Mouse (Mus musculus) adrenal gland, postnatal 14 days (tissue): ENCODE measurements around the gene Chrne. TPM values are rescaled to one million over a fixed set of nuclear protein-coding genes. Genes with fewer than 3 reads are reported as not detected.
"Not testable (repeated sequence)": the region's sequence is repeated elsewhere in the genome, so short reads cannot be mapped to it uniquely, and the experiment has no call there.

ENCODE experiments used
- DNase-seq: peaks from one replicate; pipeline ENCODE4 v3.0.0; 2021; ENCODE audit warnings: mixed read lengths
- total RNA-seq: library from RNA; stranded (reverse); gene quantifications from 2 replicates; pipeline ENCODE4 v1.2.3, GENCODE M21; 2021

Gene Chrne
- total RNA-seq, 1 experiment from 2014 or later, result not detected

GRCm38 (mm10) chr11:70583775-70584174 lies 35.2 kb downstream of the Chrne start:
- no peak for DNase-seq

- DNase-seq, result no peak
Measured at GRCm38 (mm10) chr11:70583022-70583714, 35.8 kb downstream of the Chrne start.

- no peak for DNase-seq
Measured at GRCm38 (mm10) chr11:70582196-70582595, 36.8 kb downstream of the Chrne start.

GRCm38 (mm10) chr11:70580921-70581320 lies 38.1 kb downstream of the Chrne start:
- DNase-seq, result no peak

- no peak for DNase-seq
Measured at GRCm38 (mm10) chr11:70580358-70580720, 38.7 kb downstream of the Chrne start.

- peak; percentile 43 for DNase-seq
Measured at GRCm38 (mm10) chr11:70579710-70580357, 39.2 kb downstream of the Chrne start.

- DNase-seq, result no peak
Measured at GRCm38 (mm10) chr11:70578962-70579361, 40.1 kb downstream of the Chrne start.

- DNase-seq, result no peak
Measured at GRCm38 (mm10) chr11:70577201-70577600, 41.8 kb downstream of the Chrne start.

GRCm38 (mm10) chr11:70573872-70574271 lies 45.1 kb downstream of the Chrne start:
- no peak for DNase-seq

- DNase-seq, result no peak
Measured at GRCm38 (mm10) chr11:70572348-70572902, 46.6 kb downstream of the Chrne start.

GRCm38 (mm10) chr11:70571641-70572040 lies 47.4 kb downstream of the Chrne start:
- DNase-seq, result no peak

- DNase-seq, result not testable (repeated sequence)
Measured at GRCm38 (mm10) chr11:70570614-70571013, 48.4 kb downstream of the Chrne start.

- DNase-seq, result no peak
Measured at GRCm38 (mm10) chr11:70566586-70566985, 52.4 kb downstream of the Chrne start.

Other genes starting within 250 kb of the Chrne start
- gene Pelp1, start 209.2 kb downstream of the Chrne start, total RNA-seq, result 23.2 and 28.9 TPM in 2 replicates
- 17.5 and 32.6 TPM in 2 replicates for gene Arrb2, start 186.6 kb downstream of the Chrne start, total RNA-seq
- gene Med11, start 167.3 kb downstream of the Chrne start, total RNA-seq, result 18.1 and 23.3 TPM in 2 replicates
- 1.3 and 1.5 TPM in 2 replicates for gene Zmynd15, start 159.8 kb downstream of the Chrne start, total RNA-seq
- gene Cxcl16, start 159.2 kb downstream of the Chrne start, total RNA-seq, result 4.0 and 6.0 TPM in 2 replicates
- gene Tm4sf5, start 114.0 kb downstream of the Chrne start, total RNA-seq, result not detected in 2 replicates
- gene Vmo1, start 104.6 kb downstream of the Chrne start, total RNA-seq, result not detected in 2 replicates
- gene Gltpd2, start 100.0 kb downstream of the Chrne start, total RNA-seq, result 0.45 and 7.9 TPM in 2 replicates
- gene Psmb6, start 93.8 kb downstream of the Chrne start, total RNA-seq, result 233 and 258 TPM in 2 replicates
- not detected in 2 replicates for gene Gm40193, start 86.3 kb downstream of the Chrne start, total RNA-seq
- 8.5 and 10.9 TPM in 2 replicates for gene Pld2, start 79.2 kb downstream of the Chrne start, total RNA-seq
- 52.5 and 58.5 TPM in 2 replicates for gene Mink1, start 56.3 kb downstream of the Chrne start, total RNA-seq
- gene 4930544D05Rik, start 3.4 kb downstream of the Chrne start, total RNA-seq, result not detected in 2 replicates
- gene Gp1ba, start 19.9 kb upstream of the Chrne start, total RNA-seq, result 0.49 and 0.56 TPM in 2 replicates
- gene Rnf167, start 28.0 kb upstream of the Chrne start, total RNA-seq, result 69.6 and 88.5 TPM in 2 replicates
- gene Slc25a11, start 28.3 kb upstream of the Chrne start, total RNA-seq, result 175 and 184 TPM in 2 replicates
- gene Pfn1, start 35.4 kb upstream of the Chrne start, total RNA-seq, result 807 and 918 TPM in 2 replicates
- gene Eno3, start 38.0 kb upstream of the Chrne start, total RNA-seq, result 14.9 and 21.4 TPM in 2 replicates
- 72.5 and 77.1 TPM in 2 replicates for gene Spag7, start 50.2 kb upstream of the Chrne start, total RNA-seq
- gene Camta2, start 68.9 kb upstream of the Chrne start, total RNA-seq, result 38.8 and 41.8 TPM in 2 replicates
- 15.2 and 15.8 TPM in 2 replicates for gene Inca1, start 80.9 kb upstream of the Chrne start, total RNA-seq
- gene Kif1c, start 81.3 kb upstream of the Chrne start, total RNA-seq, result 154 and 159 TPM in 2 replicates
- 8.7 and 10.3 TPM in 2 replicates for gene Zfp3, start 145.0 kb upstream of the Chrne start, total RNA-seq
- 0.41 and 1.2 TPM in 2 replicates for gene Scimp, start 193.4 kb upstream of the Chrne start, total RNA-seq
- gene Rabep1, start 225.6 kb upstream of the Chrne start, total RNA-seq, result 97.4 and 109 TPM in 2 replicates